Mouse (Mus musculus) heart, adult 9 months (tissue): ENCODE measurements around the gene Ccdc157.

Source experiments
- DNase-seq, 2 experiments: peaks; one replicate each; pipeline ENCODE4 v3.0.0; 2022; ENCODE audit warnings: low spot score in 2 of 2

The Ccdc157 gene

GRCm38 (mm10) chr11:4183511-4183910 is 23.4 kb upstream of the Ccdc157 start:
- no peak for DNase-seq

GRCm38 (mm10) chr11:4182061-4182460 is 22.0 kb upstream of the Ccdc157 start:
- no peak for DNase-seq

- DNase-seq = peak; percentile 42 to 71
Observed at GRCm38 (mm10) chr11:4177716-4178115, 17.6 kb upstream of the Ccdc157 start.

- DNase-seq = peak; percentile 81 to 84
Observed at GRCm38 (mm10) chr11:4174586-4174985, 14.5 kb upstream of the Ccdc157 start.

- DNase-seq = no peak
Observed at GRCm38 (mm10) chr11:4166467-4167090, 6.5 kb upstream of the Ccdc157 start.

GRCm38 (mm10) chr11:4164701-4165100 is 4.6 kb upstream of the Ccdc157 start:
- DNase-seq = no peak

- DNase-seq = no peak
Observed at GRCm38 (mm10) chr11:4160758-4161480, 826 bp upstream of the Ccdc157 start.

GRCm38 (mm10) chr11:4158676-4159075 is 1.4 kb downstream of the Ccdc157 start:
- no peak for DNase-seq

- DNase-seq = no peak
Observed at GRCm38 (mm10) chr11:4155641-4156040, 4.5 kb downstream of the Ccdc157 start.

GRCm38 (mm10) chr11:4153694-4154093 is 6.4 kb downstream of the Ccdc157 start:
- no peak for DNase-seq

GRCm38 (mm10) chr11:4149886-4150285 is 10.2 kb downstream of the Ccdc157 start:
- no peak for DNase-seq

GRCm38 (mm10) chr11:4148536-4149156 is 11.4 kb downstream of the Ccdc157 start:
- DNase-seq = no peak

- DNase-seq = peak; percentile 36 to 68
Observed at GRCm38 (mm10) chr11:4148120-4148519, 12.0 kb downstream of the Ccdc157 start.

- DNase-seq = no peak
Observed at GRCm38 (mm10) chr11:4147098-4147497, 13.0 kb downstream of the Ccdc157 start.

GRCm38 (mm10) chr11:4146381-4146780 is 13.7 kb downstream of the Ccdc157 start:
- DNase-seq = no peak

- DNase-seq = no peak
Observed at GRCm38 (mm10) chr11:4143281-4144062, 16.6 kb downstream of the Ccdc157 start.

GRCm38 (mm10) chr11:4142352-4142751 is 17.7 kb downstream of the Ccdc157 start:
- no peak for DNase-seq

- no peak for DNase-seq
Observed at GRCm38 (mm10) chr11:4141505-4141904, 18.6 kb downstream of the Ccdc157 start.

GRCm38 (mm10) chr11:4138964-4139363 is 21.1 kb downstream of the Ccdc157 start:
- DNase-seq = no peak

- DNase-seq = peak; percentile 89
Observed at GRCm38 (mm10) chr11:4134986-4135935, 24.8 kb downstream of the Ccdc157 start, which contains the start of gene Rnf215. Gene Rnf215, plus strand, starts transcription at chr11:4135202.

GRCm38 (mm10) chr11:4134400-4134799 is 25.7 kb downstream of the Ccdc157 start:
- no peak for DNase-seq
